23 mouse cellular contexts compared by ENCODE assay signal in genomic region chr6:115978596-115978995, GRCm38 (mm10). TPM values are rescaled to one million over a fixed set of nuclear protein-coding genes. Genes with fewer than 3 reads are reported as not detected.
DNase-seq lines count a peak whose midpoint lies in the region; ATAC-seq and TF ChIP-seq lines count a peak whose summit lies in the region.
"Had no signal": no experiment of that assay in that cellular context is flagged by ENCODE, and none has a peak within 500 bp of the region (broad histone marks: within the 10 kb centered on the region; RNA-seq: fewer than 3 reads in every experiment).

No protein-coding gene starts in this region.

- no peak for DNase-seq in forebrain, postnatal 0 days
- DNase-seq in liver, embryonic 14.5 days (ENCODE audit: low read depth in 3 of 3, low spot score in 3 of 3), result no peak
- DNase-seq in liver (no peak), A20 (ENCODE audit: low read depth, low spot score) (peak; percentile 16), ZHBTc4 (ENCODE audit: low read depth, low spot score) (peak; percentile 42)
- no peak for DNase-seq in urinary bladder, postnatal 25 days (ENCODE audit: low spot score)
- no peak for DNase-seq in midbrain, embryonic 11.5 days (ENCODE audit: low spot score, missing footprints)
- DNase-seq: cerebellum, adult 9-10 months; heart, postnatal 14 days had no signal

- no peaks in the 10 kb centered on the region for H3K9me3 ChIP-seq in forebrain, postnatal 0 days (ENCODE audit: low read length)
- H3K9me3 ChIP-seq in forebrain, embryonic 12.5 days, result no peaks in the 10 kb centered on the region
- H3K9me3 ChIP-seq in liver, embryonic 14.5 days (ENCODE audit: control insufficient read depth, low read length), result no peaks in the 10 kb centered on the region
- no peaks in the 10 kb centered on the region for H3K9me3 ChIP-seq in midbrain, embryonic 11.5 days (ENCODE audit: control insufficient read depth, low read length)
- H3K9me3 ChIP-seq: forebrain, embryonic 15.5 days; megakaryocyte, embryonic 14.5 days; stomach, embryonic 15.5 days had no signal

- no peak for ATAC-seq in forebrain, postnatal 0 days
- ATAC-seq in forebrain, embryonic 12.5 days (ENCODE audit: low FRiP score), result no peak
- no peak for ATAC-seq in liver, embryonic 14.5 days (ENCODE audit: insufficient read depth)
- ATAC-seq in midbrain, embryonic 11.5 days (ENCODE audit: low FRiP score), result no peak
- ATAC-seq: forebrain, embryonic 15.5 days; hindbrain, embryonic 16.5 days had no signal

- H3K36me3 ChIP-seq in forebrain, postnatal 0 days (ENCODE audit: insufficient read depth), result no peaks in the 10 kb centered on the region
- no peaks in the 10 kb centered on the region for H3K36me3 ChIP-seq in forebrain, embryonic 12.5 days (replicated peaks)
- H3K36me3 ChIP-seq in liver, embryonic 14.5 days (replicated peaks; ENCODE audit: control insufficient read depth, insufficient read depth, low read depth), result no peaks in the 10 kb centered on the region
- H3K36me3 ChIP-seq in midbrain, embryonic 11.5 days (ENCODE audit: control insufficient read depth, insufficient read depth, low read length), result no peaks in the 10 kb centered on the region
- H3K36me3 ChIP-seq: forebrain, embryonic 15.5 days had no signal

- TF ChIP-seq CTCF in forebrain, postnatal 0 days (IDR thresholded peaks at IDR 0.05; ENCODE audit: low read depth), result peak; percentile 50
- TF ChIP-seq CTCF in liver, embryonic 14.5 days (IDR thresholded peaks at IDR 0.05; ENCODE audit: low read depth), result peak; percentile 34; the same call in 1 of the 2 replicates

- TF ChIP-seq EP300 in liver, embryonic 14.5 days (IDR thresholded peaks at IDR 0.05; ENCODE audit: low read depth), result no peak

- H3K27ac ChIP-seq in forebrain, postnatal 0 days (ENCODE audit: low read depth, low read length), result no peak overlapping the region
- H3K27ac ChIP-seq in forebrain, embryonic 12.5 days, result no peak overlapping the region
- H3K27ac ChIP-seq in liver, embryonic 14.5 days, result no peak overlapping the region
- H3K27ac ChIP-seq in midbrain, embryonic 11.5 days (ENCODE audit: low read depth, low read length), result no peak overlapping the region
- H3K27ac ChIP-seq: forebrain, embryonic 15.5 days; stomach, embryonic 15.5 days had no signal

- WGBS in forebrain, postnatal 0 days, result 69% methylated on average over 8 of the region's 8 CpGs
- WGBS in forebrain, embryonic 12.5 days, result 62% methylated on average over 8 of the region's 8 CpGs
- WGBS in liver, embryonic 14.5 days (ENCODE audit: insufficient replicate concordance), result 69% methylated on average over 8 of the region's 8 CpGs
- 63% methylated on average over 8 of the region's 8 CpGs for WGBS in midbrain, embryonic 11.5 days

- H3K4me2 ChIP-seq in forebrain, postnatal 0 days (ENCODE audit: low read depth), result no peak overlapping the region
- H3K4me2 ChIP-seq in forebrain, embryonic 12.5 days, result no peak overlapping the region
- no peak overlapping the region for H3K4me2 ChIP-seq in liver, embryonic 14.5 days (ENCODE audit: low read depth)
- no peak overlapping the region for H3K4me2 ChIP-seq in midbrain, embryonic 11.5 days
- H3K4me2 ChIP-seq: forebrain, embryonic 15.5 days; stomach, embryonic 15.5 days had no signal

- H3K27me3 ChIP-seq in forebrain, postnatal 0 days (ENCODE audit: insufficient read depth, low read length), result no peaks in the 10 kb centered on the region
- no peaks in the 10 kb centered on the region for H3K27me3 ChIP-seq in forebrain, embryonic 12.5 days
- no peaks in the 10 kb centered on the region for H3K27me3 ChIP-seq in liver, embryonic 14.5 days (ENCODE audit: control insufficient read depth, insufficient read depth, low read length)
- no peaks in the 10 kb centered on the region for H3K27me3 ChIP-seq in midbrain, embryonic 11.5 days (ENCODE audit: control insufficient read depth, insufficient read depth, low read length)
- H3K27me3 ChIP-seq: forebrain, embryonic 15.5 days; stomach, embryonic 15.5 days had no signal

- no peaks in the 10 kb centered on the region for H3K4me1 ChIP-seq in forebrain, postnatal 0 days (ENCODE audit: insufficient read depth)
- H3K4me1 ChIP-seq in forebrain, embryonic 12.5 days, result peaks cover 5% of the 10 kb centered on the region
- no peaks in the 10 kb centered on the region for H3K4me1 ChIP-seq in liver, embryonic 14.5 days (replicated peaks; ENCODE audit: control insufficient read depth in 2 of 2, insufficient read depth in 2 of 2, low read length in 1 of 2)
- 0 out of 2 replicates have a peak, but pooled peaks cover 3% of the 10 kb centered on the region for H3K4me1 ChIP-seq in midbrain, embryonic 11.5 days (ENCODE audit: control insufficient read depth, insufficient read depth, low read length)

- H3K9ac ChIP-seq in forebrain, postnatal 0 days, result no peak overlapping the region
- no peak overlapping the region for H3K9ac ChIP-seq in forebrain, embryonic 12.5 days
- H3K9ac ChIP-seq in liver, embryonic 14.5 days (replicated peaks), result no peak overlapping the region
- no peak overlapping the region for H3K9ac ChIP-seq in midbrain, embryonic 11.5 days (ENCODE audit: low read length)
- H3K9ac ChIP-seq: forebrain, embryonic 15.5 days; stomach, embryonic 15.5 days had no signal

- no peak overlapping the region for H3K4me3 ChIP-seq in forebrain, postnatal 0 days (ENCODE audit: low read depth, low read length)
- H3K4me3 ChIP-seq in forebrain, embryonic 12.5 days (replicated peaks), result no peak overlapping the region
- no peak overlapping the region for H3K4me3 ChIP-seq in liver, embryonic 14.5 days (ENCODE audit: insufficient read depth in 1 of 2, low read depth in 2 of 2, low read length in 2 of 2)
- H3K4me3 ChIP-seq in midbrain, embryonic 11.5 days (ENCODE audit: low read depth, low read length), result no peak overlapping the region
- H3K4me3 ChIP-seq: forebrain, embryonic 15.5 days; megakaryocyte, embryonic 14.5 days; stomach, embryonic 15.5 days had no signal

RNA-seq across cellular contexts. Expression of gene Plxnd1, which starts 16.2 kb away (rescaled TPM):
- total RNA-seq in forebrain, postnatal 0 days (2014; rRNA removed), result 44.1 and 63.3 TPM in 2 replicates
- 16.9 and 17.6 TPM in 2 replicates for polyA plus RNA-seq in forebrain, postnatal 0 days (2015; fragmentation: Nextera tagmentation; extraction: Ambion mirVana)
- polyA plus RNA-seq in forebrain, embryonic 12.5 days (2016; fragmentation: Nextera tagmentation; extraction: Ambion mirVana), result 18.8 and 19.2 TPM in 2 replicates
- 7.5 and 13.0 TPM in 2 replicates for polyA plus RNA-seq in liver, embryonic 14.5 days (2012; rRNA removed)
- 6.4 and 7.6 TPM in 2 replicates for polyA plus RNA-seq in liver, embryonic 14.5 days (2014; fragmentation: Nextera tagmentation; extraction: Ambion mirVana)
- 13.2 and 17.5 TPM in 2 replicates for polyA plus RNA-seq in midbrain, embryonic 11.5 days (2014; fragmentation: Nextera tagmentation; extraction: Ambion mirVana)

RNA-seq across cellular contexts. Expression of gene H1foo, which starts 33.9 kb away (rescaled TPM):
- total RNA-seq in forebrain, postnatal 0 days (2014; rRNA removed), result not detected in 2 replicates
- not detected in 2 replicates for polyA plus RNA-seq in forebrain, postnatal 0 days (2015; fragmentation: Nextera tagmentation; extraction: Ambion mirVana)
- not detected in 2 replicates for polyA plus RNA-seq in forebrain, embryonic 12.5 days (2016; fragmentation: Nextera tagmentation; extraction: Ambion mirVana)
- not detected in 2 replicates for polyA plus RNA-seq in liver, embryonic 14.5 days (2012; rRNA removed)
- not detected in 2 replicates for polyA plus RNA-seq in liver, embryonic 14.5 days (2014; fragmentation: Nextera tagmentation; extraction: Ambion mirVana)
- polyA plus RNA-seq in midbrain, embryonic 11.5 days (2014; fragmentation: Nextera tagmentation; extraction: Ambion mirVana), result not detected in 2 replicates
- total RNA-seq: gastrocnemius, adult 8-10 months; heart, postnatal 14 days; layer of hippocampus, adult 8-10 months; left cerebral cortex, postnatal 10 days; monocyte, adult 5-6 weeks had no signal
- polyA plus RNA-seq: forebrain, embryonic 15.5 days; hindbrain, embryonic 16.5 days; kidney, embryonic 16.5 days; limb, embryonic 14.5 days; lung, embryonic 16.5 days; neural tube, embryonic 14.5 days; stomach, embryonic 15.5 days; urinary bladder, adult 2 months had no signal

RNA-seq across cellular contexts. Expression of gene Rho, which starts 47.0 kb away (rescaled TPM):
- total RNA-seq in forebrain, postnatal 0 days (2014; rRNA removed), result 0.23 and 0.57 TPM in 2 replicates
- 0.08 TPM in 1 of 2 replicates, not detected in the other for polyA plus RNA-seq in forebrain, postnatal 0 days (2015; fragmentation: Nextera tagmentation; extraction: Ambion mirVana)
- 0.43 TPM in 1 of 2 replicates, not detected in the other for polyA plus RNA-seq in forebrain, embryonic 12.5 days (2016; fragmentation: Nextera tagmentation; extraction: Ambion mirVana)
- 0.03 TPM in 2 replicates for polyA plus RNA-seq in liver, embryonic 14.5 days (2012; rRNA removed)
- not detected in 2 replicates for polyA plus RNA-seq in liver, embryonic 14.5 days (2014; fragmentation: Nextera tagmentation; extraction: Ambion mirVana)
- polyA plus RNA-seq in midbrain, embryonic 11.5 days (2014; fragmentation: Nextera tagmentation; extraction: Ambion mirVana), result 0.08 TPM in 1 of 2 replicates, not detected in the other
- total RNA-seq: gastrocnemius, adult 8-10 months; monocyte, adult 5-6 weeks had no signal

Comparison
In these comparisons a context has a peak if more than half of its experiments do, and no peak if none do; other contexts are left out.
1. DNase-seq: peak in A20 (single experiment) and ZHBTc4 (single experiment); none in forebrain, postnatal 0 days (single experiment), liver, embryonic 14.5 days (0 of 3), liver (single experiment), urinary bladder, postnatal 25 days (single experiment) and midbrain, embryonic 11.5 days (single experiment).